Mouse (Mus musculus) MN1 (cell line): ENCODE data around the gene Plscr3.

Source experiments
- DNase-seq: peaks from one replicate; pipeline ENCODE4 v3.0.0-alpha.2; 2016; ENCODE audit warnings: low spot score

Plscr3 gene

DNA sequence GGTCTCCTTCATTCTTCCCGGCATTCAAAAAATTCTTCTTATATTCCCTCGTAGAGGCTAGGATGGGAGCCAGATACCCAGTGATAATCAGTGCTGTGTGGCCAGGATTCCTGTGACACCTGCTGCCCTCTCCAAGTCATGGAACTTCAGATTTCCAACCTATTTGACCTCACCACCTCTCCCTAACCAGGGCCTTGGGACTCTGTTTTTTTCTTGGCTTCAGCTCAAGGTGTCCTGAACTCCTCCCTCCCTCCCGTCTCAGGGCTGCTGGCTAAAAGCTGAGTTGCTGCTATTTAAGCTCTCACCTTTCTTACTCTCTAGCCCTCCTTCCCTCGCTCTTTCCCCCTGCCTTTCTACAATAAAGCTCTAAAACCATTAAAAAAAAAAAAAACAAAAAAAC lies 53.7 kb downstream of the Plscr3 start:
- DNase-seq: no peak

DNA sequence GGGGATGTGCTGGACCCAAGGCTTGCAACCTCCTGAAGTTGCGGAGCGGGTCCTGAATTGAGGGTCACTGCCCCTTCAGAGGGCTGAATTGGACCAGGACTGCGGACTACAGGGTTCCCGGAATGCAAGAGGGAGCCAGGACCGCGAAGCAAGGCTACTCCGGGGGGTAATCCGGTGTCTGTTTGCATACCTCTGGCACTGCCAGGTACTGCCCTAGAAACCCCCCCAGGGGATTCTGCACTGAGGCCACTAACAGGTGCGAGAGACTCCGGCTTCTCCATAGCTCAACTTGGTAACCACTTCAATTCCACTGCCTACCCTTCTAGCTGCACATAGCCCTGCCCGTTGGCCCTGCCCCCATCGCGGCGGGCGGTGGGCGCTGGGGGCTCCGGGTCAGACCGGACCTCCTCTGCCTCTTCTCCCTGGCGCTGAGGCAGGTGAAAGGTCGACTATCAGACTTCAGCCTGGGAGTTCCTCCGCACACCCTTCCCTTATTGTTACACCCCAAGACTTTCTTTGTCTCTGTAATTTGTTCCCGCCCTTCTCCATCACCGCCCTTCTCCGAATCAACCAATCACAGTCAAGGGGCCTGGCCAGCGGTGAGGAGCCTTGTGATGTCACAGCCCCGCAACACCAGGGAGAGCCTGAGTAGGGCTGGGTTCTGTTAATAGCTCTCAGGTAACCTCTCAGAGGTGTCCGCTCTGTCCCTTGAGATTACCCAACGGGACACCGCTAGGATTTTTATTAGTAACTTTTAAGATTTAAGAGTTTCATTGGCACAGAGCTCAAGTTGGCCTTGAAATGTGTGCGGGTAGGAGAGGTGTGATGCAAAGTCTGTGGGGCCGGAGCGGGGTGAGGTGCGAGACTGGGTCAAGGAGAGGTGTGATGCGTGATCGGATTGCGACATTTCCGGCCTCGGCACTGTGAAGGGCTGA lies 54.6 kb downstream of the Plscr3 start, which contains the start of the genes 2810408A11Rik and Neurl4:
Gene 2810408A11Rik, minus strand, starts transcription at position 517 of the 935 bp plus-strand sequence.
Gene Neurl4, plus strand, starts transcription at position 602 of the 935 bp plus-strand sequence.
- DNase-seq: peak; percentile 91

DNA sequence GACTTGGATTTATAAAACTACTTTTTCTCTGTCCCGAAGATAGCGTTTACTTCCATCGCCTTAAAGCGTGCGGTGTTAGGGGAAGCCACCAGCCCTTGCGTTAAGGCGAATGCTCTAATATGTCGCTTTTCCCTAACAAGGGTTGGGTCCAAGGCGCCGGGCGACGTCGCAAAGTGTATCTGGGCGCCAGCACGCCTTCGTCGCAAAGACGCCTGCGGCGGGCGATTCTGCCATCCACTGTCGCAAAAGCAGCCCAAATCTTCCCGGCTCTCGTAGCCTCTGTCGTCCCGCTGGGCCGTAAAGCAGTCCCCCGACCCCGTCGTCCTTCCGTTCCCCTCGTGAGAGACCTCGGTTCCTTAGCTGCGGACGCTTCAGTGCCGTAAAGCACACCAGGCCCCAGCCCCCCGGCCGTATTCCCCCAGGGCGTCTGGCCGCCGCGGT lies 55.2 kb downstream of the Plscr3 start:
- DNase-seq: peak; percentile 98
